Mouse (Mus musculus) cortical plate, adult 2 months (tissue): ENCODE results near the gene Pctp.

ENCODE experiments used
- CTCF ChIP-seq: fragments of 200-500 bp; IDR thresholded peaks from 2 replicates; pipeline ENCODE4 v1.5.1; 2011; ENCODE audit warnings: mild to moderate bottlenecking, control low read depth, low read length; ENCODE audit not compliant: insufficient read depth; ENCODE audit errors: extremely low read depth
- POLR2A ChIP-seq: fragments of 200-500 bp; IDR thresholded peaks from 2 replicates; pipeline ENCODE4 v1.6.1; 2011; ENCODE audit warnings: mild to moderate bottlenecking, low read length, control low read depth; ENCODE audit not compliant: insufficient read depth; ENCODE audit errors: extremely low read depth

DNA sequence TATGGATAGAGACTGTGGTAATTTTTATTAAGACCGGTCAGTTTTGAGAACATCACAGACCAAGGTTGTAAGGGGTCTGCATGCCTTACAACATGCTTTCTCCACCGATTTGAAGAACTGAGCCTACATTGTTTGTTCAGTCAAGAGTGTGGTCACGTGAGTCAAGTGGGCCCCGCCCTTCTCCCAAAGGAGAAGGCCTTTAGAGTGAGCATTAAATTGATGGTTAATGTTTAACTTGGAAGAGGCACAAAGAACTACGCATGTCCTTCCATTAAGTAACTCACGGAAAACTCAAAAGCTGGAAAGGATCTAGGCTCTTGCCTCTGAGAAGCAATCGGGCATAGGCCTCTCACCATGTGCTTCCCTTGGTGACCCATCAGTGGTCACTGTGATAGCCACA, 5.8 kb downstream of the Pctp start:
- no peak for TF ChIP-seq POLR2A
- TF ChIP-seq CTCF: no peak
